ENCODE assay signal across 9 mouse cellular contexts in genomic region chr15:78405098-78405497, GRCm38 (mm10). TPM values are rescaled to one million over a fixed set of nuclear protein-coding genes. Genes with fewer than 3 reads are reported as not detected.
DNase-seq lines count a peak whose midpoint lies in the region; ATAC-seq and TF ChIP-seq lines count a peak whose summit lies in the region.
"Had no signal": no experiment of that assay in that cellular context is flagged by ENCODE, and none has a peak within 500 bp of the region (broad histone marks: within the 10 kb centered on the region; RNA-seq: fewer than 3 reads in every experiment).

No protein-coding gene starts in this region.

- peak overlapping the region; percentile 86 for H3K9ac ChIP-seq in liver, embryonic 11.5 days (ENCODE audit: low read depth, low read length)

- no peak for ATAC-seq in liver, embryonic 11.5 days (replicated peaks; ENCODE audit: low FRiP score)

- peak overlapping the region; percentile 92 for H3K4me2 ChIP-seq in liver, embryonic 11.5 days

- no peak for TF ChIP-seq CTCF in thymus, adult 2 months (IDR thresholded peaks at IDR 0.05; ENCODE audit: borderline replicate concordance, control insufficient read depth, extremely low read depth, insufficient read depth, low read length, poor library complexity)

- H3K4me1 ChIP-seq in thymus, adult 2 months (replicated peaks; ENCODE audit: control insufficient read depth, insufficient read depth, low read length): peaks cover 25% of the 10 kb centered on the region
- peaks cover 47% of the 10 kb centered on the region for H3K4me1 ChIP-seq in liver, embryonic 11.5 days (replicated peaks; ENCODE audit: control insufficient read depth, insufficient read depth, low read length)

- no peaks in the 10 kb centered on the region for H3K36me3 ChIP-seq in thymus, adult 2 months (ENCODE audit: control insufficient read depth, insufficient read depth, low read length)
- H3K36me3 ChIP-seq in liver, embryonic 11.5 days (ENCODE audit: control insufficient read depth, insufficient read depth, low read length): no peaks in the 10 kb centered on the region

- TF ChIP-seq POLR2A in thymus, adult 2 months (IDR thresholded peaks at IDR 0.05; ENCODE audit: control insufficient read depth, extremely low read depth, insufficient read depth, low read length, poor library complexity): no peak

- H3K9me3 ChIP-seq in liver, embryonic 11.5 days (ENCODE audit: control insufficient read depth, low read length): no peaks in the 10 kb centered on the region

- no peaks in the 10 kb centered on the region for H3K27me3 ChIP-seq in thymus, adult 2 months (ENCODE audit: control insufficient read depth, insufficient read depth, low read length)
- H3K27me3 ChIP-seq in liver, embryonic 11.5 days (replicated peaks; ENCODE audit: control insufficient read depth, insufficient read depth, low read length): peaks cover 14% of the 10 kb centered on the region

- 53% methylated on average over 11 of the region's 11 CpGs for WGBS in thymus, adult 2 months
- 52% methylated on average over 11 of the region's 11 CpGs for WGBS in liver, embryonic 11.5 days

- peak; percentile 92 for DNase-seq in heart, adult 11 months
- no peak for DNase-seq in heart, adult 18-20 months
- no peak for DNase-seq in thymus, adult 2 months
- DNase-seq in thymus, adult 18-20 months: no peak
- no peak for DNase-seq in liver, embryonic 11.5 days (ENCODE audit: low spot score)
- no peak for DNase-seq in adrenal gland, adult 2 months
- no peak for DNase-seq in right cerebral cortex, adult 2 months (ENCODE audit: low spot score in 2 of 2)
- DNase-seq in cerebellum, postnatal 4 days (ENCODE audit: low spot score in 2 of 2): no peak

- peak overlapping the region; percentile 84 for H3K4me3 ChIP-seq in thymus, adult 2 months (ENCODE audit: control insufficient read depth, insufficient read depth, low read length)
- H3K4me3 ChIP-seq in liver, embryonic 11.5 days (ENCODE audit: low read depth, low read length): peak overlapping the region; percentile 78

- no peak overlapping the region for H3K27ac ChIP-seq in thymus, adult 2 months (ENCODE audit: control insufficient read depth, insufficient read depth, low read length)
- peak overlapping the region; percentile 98 for H3K27ac ChIP-seq in liver, embryonic 11.5 days (ENCODE audit: low read depth, low read length)

RNA-seq across cellular contexts. Expression of gene Tst, which starts 0.6 kb away (rescaled TPM):
- total RNA-seq in heart, adult 18-20 months (2021): 10 to 100 TPM; 21.5 to 28.3 TPM
- 44.5 and 58.0 TPM in 2 replicates for polyA plus RNA-seq in thymus, adult 2 months (2012; rRNA removed)
- 95.3 and 98.9 TPM in 2 replicates for polyA plus RNA-seq in liver, embryonic 11.5 days (2014; fragmentation: Nextera tagmentation; extraction: Ambion mirVana)
- total RNA-seq in adrenal gland, adult 2 months (2021): 100 to 1,000 TPM; 218 to 366 TPM
- 391 and 410 TPM in 2 replicates for polyA plus RNA-seq in adrenal gland, adult 2 months (2012; rRNA removed)

RNA-seq across cellular contexts. Expression of gene Mpst, which starts 1.1 kb away (rescaled TPM):
- total RNA-seq in heart, adult 18-20 months (2021): 10 to 100 TPM; 47.9 to 49.0 TPM
- polyA plus RNA-seq in thymus, adult 2 months (2012; rRNA removed): 188 and 195 TPM in 2 replicates
- polyA plus RNA-seq in liver, embryonic 11.5 days (2014; fragmentation: Nextera tagmentation; extraction: Ambion mirVana): 5.1 TPM in 2 replicates
- 10 to 100 TPM; 59.0 to 63.2 TPM for total RNA-seq in adrenal gland, adult 2 months (2021)
- 342 and 389 TPM in 2 replicates for polyA plus RNA-seq in adrenal gland, adult 2 months (2012; rRNA removed)

RNA-seq across cellular contexts. Expression of gene Tex33, which starts 9.4 kb away (rescaled TPM):
- total RNA-seq in heart, adult 18-20 months (2021): not detected
- 0.46 and 0.50 TPM in 2 replicates for polyA plus RNA-seq in thymus, adult 2 months (2012; rRNA removed)
- not detected in 2 replicates for polyA plus RNA-seq in liver, embryonic 11.5 days (2014; fragmentation: Nextera tagmentation; extraction: Ambion mirVana)
- total RNA-seq in adrenal gland, adult 2 months (2021): not detected
- polyA plus RNA-seq in adrenal gland, adult 2 months (2012; rRNA removed): not detected in 2 replicates
- polyA plus RNA-seq: macrophage had no signal

RNA-seq across cellular contexts. Expression of gene Kctd17, which starts 23.3 kb away (rescaled TPM):
- total RNA-seq in heart, adult 18-20 months (2021): 10 to 100 TPM; 22.5 to 23.7 TPM
- 77.8 and 78.0 TPM in 2 replicates for polyA plus RNA-seq in thymus, adult 2 months (2012; rRNA removed)
- 17.1 and 19.2 TPM in 2 replicates for polyA plus RNA-seq in liver, embryonic 11.5 days (2014; fragmentation: Nextera tagmentation; extraction: Ambion mirVana)
- 100 to 1,000 TPM in 1 of 2 experiments, 10 to 100 TPM in 1; 81.6 to 102 TPM for total RNA-seq in adrenal gland, adult 2 months (2021)
- 344 and 374 TPM in 2 replicates for polyA plus RNA-seq in adrenal gland, adult 2 months (2012; rRNA removed)

Comparison
In these comparisons a context has a peak if more than half of its experiments do, and no peak if none do; other contexts are left out.
1. RNA of gene Mpst, which starts 1.1 kb away (polyA plus RNA-seq): 342 to 389 TPM in adrenal gland, adult 2 months and 188 to 195 TPM in thymus, adult 2 months; 5.1 TPM in liver, embryonic 11.5 days; every median in the first group is over 10 times any median in the second.